Mouse (Mus musculus) embryo, embryonic 10 days (tissue): ENCODE results near the gene Pusl1.

Source experiments
- DNase-seq: peaks from one replicate; pipeline ENCODE4 v3.0.0-alpha.2; 2015; ENCODE audit warnings: low spot score

Pusl1 gene

DNA sequence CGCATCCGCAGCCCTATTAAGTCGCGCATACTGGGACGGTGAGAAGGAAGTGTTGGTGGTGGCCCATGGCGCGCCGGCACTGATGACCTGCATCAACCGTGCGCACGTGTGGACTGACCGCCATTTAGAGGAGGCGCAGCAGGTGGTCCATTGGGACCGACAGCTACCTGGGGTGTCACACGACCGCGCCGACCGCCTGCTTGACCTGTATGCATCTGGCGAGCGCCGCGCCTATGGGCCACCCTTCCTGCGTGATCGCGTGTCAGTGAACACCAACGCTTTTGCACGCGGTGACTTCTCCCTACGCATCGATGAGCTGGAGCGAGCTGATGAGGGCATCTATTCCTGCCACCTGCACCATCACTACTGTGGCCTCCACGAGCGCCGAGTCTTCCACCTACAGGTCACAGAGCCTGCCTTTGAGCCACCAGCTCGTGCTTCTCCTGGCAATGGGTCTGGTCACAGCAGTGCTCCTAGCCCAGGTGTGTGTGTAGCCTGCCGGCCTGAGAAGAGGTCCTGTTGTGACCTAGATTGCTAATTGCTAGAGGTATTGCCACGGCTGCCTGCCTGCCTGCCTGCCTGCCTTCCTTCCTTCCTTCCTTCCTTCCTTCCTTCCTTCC, 49.8 kb downstream of the Pusl1 start:
- peak; percentile 21 for DNase-seq

DNA sequence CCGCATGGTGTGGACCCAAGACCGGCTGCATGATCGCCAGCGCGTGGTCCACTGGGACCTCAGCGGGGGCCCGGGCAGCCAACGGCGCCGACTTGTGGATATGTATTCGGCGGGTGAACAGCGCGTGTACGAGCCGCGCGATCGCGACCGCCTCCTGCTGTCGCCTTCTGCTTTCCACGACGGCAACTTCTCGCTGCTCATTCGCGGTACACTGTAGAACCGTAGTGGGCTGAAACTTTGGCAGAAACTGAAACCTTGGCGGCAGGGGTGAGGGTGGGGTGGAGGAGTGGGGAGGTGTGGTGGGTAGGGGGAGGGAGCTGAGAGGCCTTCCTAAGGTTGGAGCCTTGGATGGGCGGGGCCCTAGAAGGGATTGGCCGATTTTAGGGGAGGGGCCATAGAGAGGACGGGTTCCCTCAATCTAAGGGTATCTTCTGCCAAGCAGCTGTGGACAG, 50.6 kb downstream of the Pusl1 start:
- peak; percentile 71 for DNase-seq

DNA sequence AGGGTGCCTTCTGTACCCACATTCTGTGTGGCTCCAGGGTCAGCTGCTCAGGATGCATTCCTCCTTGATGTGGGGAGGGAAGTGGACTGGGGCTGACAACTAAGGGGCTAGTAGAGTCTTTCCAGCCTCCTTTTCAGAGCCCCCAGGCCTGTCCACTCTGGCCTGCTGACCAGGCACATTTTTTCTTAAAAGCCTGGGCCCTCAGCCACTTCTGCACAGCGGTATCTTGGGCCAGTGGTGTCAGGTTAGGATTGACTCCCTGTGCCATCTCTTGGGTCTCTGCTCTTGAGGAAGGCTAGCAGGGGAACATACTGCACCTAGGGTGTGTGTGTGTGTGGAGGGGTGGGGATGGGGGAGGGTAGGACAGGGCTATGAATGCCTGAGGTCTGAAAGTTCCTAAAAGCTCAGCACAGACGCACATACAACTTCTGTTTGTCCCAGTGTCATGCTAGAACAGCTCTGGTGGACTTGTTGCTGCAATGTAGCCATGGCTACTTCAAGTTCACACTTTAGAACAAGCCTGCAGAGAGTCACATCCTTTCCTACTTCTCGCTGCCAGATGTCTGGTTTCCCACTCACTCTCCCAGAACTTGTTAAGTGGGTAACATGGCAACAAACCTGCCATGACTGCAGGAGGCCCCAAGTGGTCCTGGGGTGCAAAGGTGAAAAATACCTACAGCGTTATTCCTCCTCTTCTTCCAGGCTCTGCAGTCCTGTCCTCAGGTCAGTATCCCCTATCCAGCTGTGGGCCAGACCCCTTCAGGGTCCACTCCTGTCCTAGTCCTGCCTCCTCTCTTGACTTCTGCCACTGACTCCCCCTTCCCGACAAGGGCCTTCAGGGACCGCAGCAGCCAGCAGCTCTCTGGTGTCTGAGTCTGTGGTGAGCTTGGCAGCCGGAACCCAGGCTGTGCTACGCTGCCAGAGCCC, 51.2 kb downstream of the Pusl1 start:
- peak; percentile 12 for DNase-seq

DNA sequence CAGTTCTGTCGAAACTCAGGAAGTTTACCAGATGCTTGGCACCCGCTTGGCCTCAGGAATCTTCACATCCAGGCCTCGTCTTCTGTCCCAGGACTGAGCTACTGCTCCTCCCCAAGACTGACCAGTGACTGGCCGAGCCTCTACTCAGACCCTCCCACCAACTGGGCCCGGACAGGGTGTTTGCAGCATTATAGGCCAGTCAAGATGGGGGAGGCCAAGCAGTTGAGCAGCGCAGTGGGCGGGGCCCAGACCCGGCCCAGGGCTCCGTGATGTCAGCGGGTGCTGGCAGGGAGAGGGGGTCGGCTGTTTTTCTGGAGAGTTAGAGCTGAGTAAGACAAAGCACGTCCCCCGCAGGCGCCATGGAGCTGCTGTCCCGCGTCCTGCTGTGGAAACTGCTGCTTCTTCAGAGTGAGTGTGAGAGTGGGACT, 52.1 kb downstream of the Pusl1 start, which contains the start of gene Mxra8:
Gene Mxra8, plus strand, starts transcription at position 198 of the 428 bp plus-strand sequence.
- peak; percentile 93 for DNase-seq

DNA sequence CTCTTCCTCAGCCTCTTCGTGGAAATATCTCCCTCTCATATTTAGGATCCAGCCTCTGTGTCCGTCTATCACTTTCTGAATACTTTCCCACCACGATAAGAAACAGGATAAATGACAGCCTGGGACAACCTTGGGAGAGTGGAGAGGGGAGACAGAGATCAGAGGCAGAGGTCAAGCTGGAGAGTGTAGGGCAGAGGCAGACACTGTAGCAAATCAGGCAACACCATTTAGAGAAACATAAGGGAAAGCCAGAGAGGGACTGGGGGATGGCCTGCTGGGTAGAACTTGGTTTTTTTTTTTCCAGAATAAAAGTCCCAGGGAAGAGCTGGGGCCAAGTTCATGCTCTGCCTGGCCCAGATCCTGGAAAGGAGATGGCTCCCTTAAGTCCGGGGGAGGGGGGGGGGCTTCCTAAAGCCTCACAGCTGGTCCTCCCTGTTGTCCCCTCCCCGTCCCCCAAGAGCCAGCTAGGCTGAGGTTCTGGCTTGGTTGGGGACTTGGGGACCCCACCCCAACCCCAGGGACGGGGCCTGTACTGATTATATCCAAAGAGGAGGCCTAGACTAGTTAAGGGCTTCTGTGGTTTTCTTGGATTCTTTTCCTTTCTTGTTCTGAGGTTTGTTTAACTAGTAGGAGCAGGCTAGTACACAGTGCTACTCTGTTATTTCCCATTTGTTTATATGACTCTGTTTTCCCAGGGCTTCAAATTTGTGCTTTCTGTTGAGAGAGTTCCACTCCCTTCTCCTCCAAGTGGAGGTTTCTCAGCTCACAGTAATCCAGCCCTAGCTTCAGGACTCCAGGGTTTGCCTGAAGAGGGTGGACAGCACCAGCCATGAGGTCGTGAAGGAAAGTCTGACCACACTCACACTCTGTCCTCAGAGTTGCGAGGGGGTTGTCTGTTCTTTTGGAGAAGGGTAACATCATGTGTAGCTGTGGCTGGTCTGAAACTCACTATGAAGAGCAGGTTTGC, 53.1 kb downstream of the Pusl1 start:
- no peak for DNase-seq
